Mouse (Mus musculus) limb, embryonic 14.5 days (tissue): ENCODE data around the gene Rps13. TPM values are rescaled to one million over a fixed set of nuclear protein-coding genes. Genes with fewer than 3 reads are reported as not detected.

Source experiments
- ATAC-seq: fragments of 200-750 bp; cut with Nextera tagmentation; 2 replicates; pipeline ENCODE4 v1.8.0; 2017; ENCODE audit warnings: low read depth, moderate number of reproducible peaks, moderate TSS enrichment; ENCODE audit not compliant: low FRiP score
- DNase-seq: peaks from one replicate; pipeline ENCODE4 v3.0.0-alpha.2; 2015; ENCODE audit warnings: low spot score
- H3K27ac ChIP-seq: fragments of 300-500 bp; sonication (generic); replicated peaks from 2 replicates; pipeline ENCODE4 v1.5.1; 2014; ENCODE audit warnings: low read depth, mild to moderate bottlenecking, low read length, moderate library complexity, mixed read lengths
- H3K27me3 ChIP-seq: fragments of 300-500 bp; sonication (generic); 2 replicates; pipeline ENCODE4 v1.6.1; 2014; ENCODE audit warnings: low read length, mixed read lengths; ENCODE audit not compliant: control insufficient read depth, insufficient read depth
- H3K36me3 ChIP-seq: fragments of 300-500 bp; sonication (generic); 2 replicates; pipeline ENCODE4 v1.6.1; 2014; ENCODE audit warnings: mild to moderate bottlenecking, low read length, moderate library complexity, mixed read lengths; ENCODE audit not compliant: control insufficient read depth, insufficient read depth
- H3K4me1 ChIP-seq: fragments of 300-500 bp; sonication (generic); 2 replicates; pipeline ENCODE4 v1.6.1; 2014; ENCODE audit warnings: antibody characterized with exemption, low read length, mixed read lengths; ENCODE audit not compliant: control insufficient read depth, insufficient read depth
- H3K4me2 ChIP-seq: fragments of 300-500 bp; sonication (generic); replicated peaks from 2 replicates; pipeline ENCODE4 v1.6.1; 2014; ENCODE audit warnings: low read depth, mild to moderate bottlenecking, low read length, moderate library complexity; ENCODE audit not compliant: severe bottlenecking
- H3K4me3 ChIP-seq: fragments of 300-500 bp; sonication (generic); replicated peaks from 2 replicates; pipeline ENCODE4 v1.5.1; 2014; ENCODE audit warnings: low read length
- H3K9ac ChIP-seq: fragments of 300-500 bp; sonication (generic); 2 replicates; pipeline ENCODE4 v1.6.1; 2014; ENCODE audit warnings: mild to moderate bottlenecking, low read depth, low read length, moderate library complexity; ENCODE audit not compliant: severe bottlenecking
- H3K9me3 ChIP-seq: fragments of 300-500 bp; sonication (generic); 2 replicates; pipeline ENCODE4 v1.6.1; 2016; ENCODE audit warnings: low read length; ENCODE audit not compliant: control insufficient read depth
- POLR2A ChIP-seq: fragments of 200-500 bp; IDR thresholded peaks from 2 replicates; pipeline ENCODE4 v1.8.0; 2012; ENCODE audit warnings: inconsistent platforms, mild to moderate bottlenecking, moderate library complexity, borderline replicate concordance; ENCODE audit not compliant: insufficient read depth, insufficient read length; ENCODE audit errors: extremely low read depth
- WGBS: fragments of 180-500 bp; shearing (Covaris S2); extraction: QIAGEN DNeasy Blood & Tissue Kit; methylation state at CpG from one replicate; pipeline ENCODE4 v1.1.7; 2014; 5-methylcytosine and 5-hydroxymethylcytosine counted together
- polyA plus RNA-seq, 2 experiments: library from polyadenylated mRNA; depleted of rRNA in 1 of 2; stranded (reverse) in 1 of 2; unstranded in 1 of 2; fragments of >200 nt; fragmentation: Nextera tagmentation in 1 of 2; extraction: Ambion mirVana in 1 of 2; gene quantifications; 2 replicates each; pipeline versions ENCODE4 v1.2.1 to v1.2.3; 2012 to 2014

Rps13 gene
- polyA plus RNA-seq, 2 experiments, result 1,010 to 1,380 TPM

DNA sequence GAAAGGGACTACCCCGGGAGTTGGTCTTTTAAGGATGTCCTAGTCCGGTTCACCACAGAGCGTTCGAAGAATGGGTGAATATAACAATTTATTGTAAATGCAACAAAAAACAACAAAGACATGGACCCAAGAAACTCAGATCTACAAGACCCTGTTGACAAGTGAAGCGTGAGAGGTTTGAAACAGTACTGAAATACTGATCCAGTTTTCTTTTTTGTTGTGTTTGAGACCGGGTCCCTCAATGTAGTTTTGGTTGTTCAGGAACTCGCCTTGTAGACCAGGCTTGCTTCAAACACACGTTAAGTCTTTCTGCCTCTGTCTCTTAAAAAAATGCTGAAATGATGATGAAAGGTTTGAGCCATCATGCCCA is 659 bp upstream of the Rps13 start:
- H3K36me3 ChIP-seq, result peaks cover 39% of the 10 kb centered on the region
- WGBS, result 18% methylated on average over 8 of the region's 8 CpGs

DNA sequence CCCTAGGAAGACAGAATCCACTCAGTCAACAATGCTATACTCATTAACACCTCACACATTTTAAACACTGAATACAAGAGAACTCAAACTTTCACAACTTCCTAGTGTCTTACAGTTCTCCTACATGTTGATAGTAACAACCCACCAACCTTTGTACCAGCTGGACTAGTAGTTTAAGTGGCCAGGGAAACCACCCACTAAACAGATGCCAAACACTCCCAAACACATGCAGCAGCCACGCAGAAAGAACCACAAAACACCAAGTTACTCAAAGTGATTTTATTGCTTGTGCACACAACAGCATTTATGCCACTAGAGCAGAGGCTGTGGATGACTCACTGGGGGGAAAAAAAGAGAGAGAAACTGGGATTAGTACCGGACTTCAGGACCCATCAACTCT is 2.7 kb downstream of the Rps13 start:
- no peak for TF ChIP-seq POLR2A
- no peak overlapping the region for H3K27ac ChIP-seq
- H3K4me3 ChIP-seq, result no peak overlapping the region
- DNase-seq (no peak), ATAC-seq (no peak)
- no peaks in the 10 kb centered on the region for H3K9me3 ChIP-seq
- H3K9ac ChIP-seq, result no peak overlapping the region
- 91% methylated on average over 2 of the region's 2 CpGs for WGBS
- no peaks in the 10 kb centered on the region for H3K27me3 ChIP-seq
- peaks cover 7% of the 10 kb centered on the region; the same call in 1 of the 2 replicates for H3K4me1 ChIP-seq
- peaks cover 43% of the 10 kb centered on the region for H3K36me3 ChIP-seq
- H3K4me2 ChIP-seq, result no peak overlapping the region

More for the DNA sequence above, 659 bp upstream of the Rps13 start:
- ATAC-seq (no peak), DNase-seq (no peak)
- Histone ChIP-seq H3K9me3 (no peaks in the 10 kb centered on the region), H3K4me1 (peaks cover 7% of the 10 kb centered on the region; the same call in 1 of the 2 replicates), H3K9ac (peak overlapping the region; percentile 95), H3K4me2 (peak overlapping the region; percentile 82), H3K4me3 (peak overlapping the region; percentile 90), H3K27ac (no peak overlapping the region), H3K27me3 (no peaks in the 10 kb centered on the region)
- no peak for TF ChIP-seq POLR2A

DNA sequence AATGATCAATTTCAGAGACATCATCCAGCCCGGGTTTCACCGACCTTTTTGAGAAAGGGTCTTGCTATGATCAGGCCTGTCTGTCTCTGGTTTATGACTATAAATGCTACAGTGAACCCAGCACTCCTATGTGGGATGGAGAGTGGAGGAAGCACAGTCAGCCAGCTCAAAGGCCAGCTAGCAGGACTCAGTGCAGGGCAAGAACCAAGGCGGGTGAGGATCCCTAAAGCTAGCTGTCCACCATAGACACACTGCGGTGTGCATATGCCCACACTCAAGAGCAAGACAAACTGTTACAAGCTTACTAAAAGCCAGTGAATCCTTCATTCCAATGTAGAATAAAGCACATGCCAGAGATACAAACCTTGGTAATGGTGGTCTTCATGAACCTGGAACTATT is 4.1 kb downstream of the Rps13 start:
- peaks cover 4% of the 10 kb centered on the region; the same call in 1 of the 2 replicates for H3K4me1 ChIP-seq
- peaks cover 43% of the 10 kb centered on the region for H3K36me3 ChIP-seq
- no peaks in the 10 kb centered on the region for H3K27me3 ChIP-seq
- no peak overlapping the region for H3K27ac ChIP-seq
- no peak for ATAC-seq
- H3K9me3 ChIP-seq, result no peaks in the 10 kb centered on the region
- H3K4me3 ChIP-seq, result no peak overlapping the region
- no peak for DNase-seq
- H3K9ac ChIP-seq, result no peak overlapping the region
- H3K4me2 ChIP-seq, result no peak overlapping the region
- WGBS, result 85% methylated on average over 4 of the region's 4 CpGs
- no peak for TF ChIP-seq POLR2A

DNA sequence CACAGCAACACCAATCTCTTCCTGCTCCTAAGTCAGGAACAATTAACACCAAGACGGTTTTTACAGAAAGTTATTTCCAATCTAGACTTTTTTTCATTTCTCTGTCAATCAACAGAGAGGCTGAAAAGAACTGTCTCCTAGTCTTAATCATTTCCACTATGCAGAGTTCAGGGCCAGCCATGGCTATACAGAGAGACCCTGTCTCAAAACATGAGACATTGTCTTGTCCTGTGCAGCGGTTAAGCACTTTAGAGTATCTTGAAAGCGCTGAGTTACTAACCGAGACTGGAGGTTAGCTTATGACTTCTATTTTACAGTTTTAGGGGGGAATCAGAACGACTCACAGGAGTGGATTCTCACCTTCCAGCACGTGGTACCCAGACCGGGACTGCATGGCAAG is 5.2 kb downstream of the Rps13 start:
- Histone ChIP-seq H3K27ac (no peak overlapping the region), H3K9me3 (no peaks in the 10 kb centered on the region), H3K9ac (no peak overlapping the region), H3K4me1 (peaks cover 2% of the 10 kb centered on the region; the same call in 1 of the 2 replicates), H3K4me3 (no peak overlapping the region), H3K4me2 (no peak overlapping the region), H3K36me3 (peaks cover 43% of the 10 kb centered on the region), H3K27me3 (no peaks in the 10 kb centered on the region)
- no peak for TF ChIP-seq POLR2A
- no peak for DNase-seq
- ATAC-seq, result no peak
- WGBS, result 73% methylated on average over 7 of the region's 7 CpGs

DNA sequence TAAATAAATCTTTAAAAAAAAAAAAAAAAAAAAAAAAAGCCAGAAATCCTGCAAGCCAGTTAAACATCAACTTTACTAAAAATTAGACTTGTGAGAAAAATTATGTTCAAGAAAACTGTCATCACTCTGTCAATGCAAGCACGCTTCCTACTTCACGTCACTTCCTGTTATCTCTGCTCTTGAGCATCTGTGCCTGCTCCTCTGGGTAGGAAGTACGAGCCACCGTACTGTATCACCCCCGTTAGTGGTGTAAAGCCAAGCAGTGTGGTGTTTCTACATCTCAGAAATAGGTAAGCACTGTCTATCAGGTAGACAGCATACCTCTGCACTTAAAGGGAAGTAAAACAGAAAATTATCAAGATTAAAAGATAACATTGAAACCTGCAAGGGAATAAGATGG is 6.1 kb downstream of the Rps13 start:
- Histone ChIP-seq H3K4me1 (no peaks in the 10 kb centered on the region; the same call in 1 of the 2 replicates), H3K9ac (no peak overlapping the region), H3K4me3 (no peak overlapping the region), H3K9me3 (no peaks in the 10 kb centered on the region), H3K27ac (no peak overlapping the region), H3K36me3 (peaks cover 43% of the 10 kb centered on the region), H3K4me2 (no peak overlapping the region), H3K27me3 (no peaks in the 10 kb centered on the region)
- DNase-seq (no peak), ATAC-seq (no peak)
- WGBS, result 89% methylated on average over 5 of the region's 5 CpGs
- TF ChIP-seq POLR2A, result no peak

DNA sequence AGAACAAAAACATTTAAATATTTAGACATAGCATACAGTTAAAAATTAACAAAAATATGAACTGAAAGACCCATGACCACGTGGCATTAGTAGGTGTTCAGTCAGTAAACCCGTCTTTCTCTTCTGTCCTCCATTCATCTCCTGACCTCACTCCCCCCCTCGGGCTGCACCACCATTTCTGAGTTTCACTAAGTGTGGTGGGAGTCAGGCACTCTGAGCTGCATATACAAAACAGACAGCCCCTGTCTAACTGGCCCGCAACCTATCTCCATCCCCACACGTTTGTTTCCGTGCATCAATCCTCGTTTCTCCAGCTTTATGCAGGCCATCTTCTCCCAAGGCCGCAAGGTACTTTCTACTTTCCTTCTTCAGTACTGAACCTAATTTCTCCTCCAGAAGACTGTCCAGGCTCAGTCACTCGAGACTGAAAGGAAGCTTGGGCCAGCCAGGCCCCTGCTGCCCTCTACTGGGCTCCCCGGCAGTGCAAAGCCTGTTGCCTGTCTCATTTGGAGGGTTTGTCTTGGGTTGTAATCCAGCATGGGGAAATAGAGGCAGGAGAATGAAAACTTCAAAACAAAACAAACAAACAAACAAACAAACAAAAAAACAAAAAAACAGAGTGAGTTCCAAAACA is 10.5 kb downstream of the Rps13 start:
- H3K9me3 ChIP-seq, result no peaks in the 10 kb centered on the region
- no peak overlapping the region for H3K9ac ChIP-seq
- H3K27ac ChIP-seq, result no peak overlapping the region
- ATAC-seq (peak; percentile 75; the same call in 1 of the 2 replicates), DNase-seq (peak; percentile 81)
- no peak overlapping the region for H3K4me2 ChIP-seq
- H3K4me1 ChIP-seq, result no peaks in the 10 kb centered on the region
- TF ChIP-seq POLR2A, result no peak
- WGBS, result 31% methylated on average over 10 of the region's 10 CpGs
- no peak overlapping the region for H3K4me3 ChIP-seq
- peaks cover under 1% of the 10 kb centered on the region; the same call in 1 of the 2 replicates for H3K36me3 ChIP-seq
- H3K27me3 ChIP-seq, result no peaks in the 10 kb centered on the region
